Mouse (Mus musculus): ENCODE data around the gene Msrb1.
A peak's percentile ranks its signal among the peaks of the same experiment; 100 is the strongest.
"Not testable (repeated sequence)": the region's sequence is repeated elsewhere in the genome, so short reads cannot be mapped to it uniquely, and the experiment has no call there.

The Msrb1 gene

GRCm38 (mm10) chr17:24736330-24737051, at the start of gene Msrb1:
Gene Msrb1, plus strand, starts transcription at chr17:24736642.
- DNase-seq (ENCODE audit: low read depth, low spot score), result peak; percentile 98

- no peak for DNase-seq (ENCODE audit: low read depth, low spot score)
Observed at GRCm38 (mm10) chr17:24687146-24687595, 49.3 kb upstream of the Msrb1 start.

GRCm38 (mm10) chr17:24687599-24687998, 48.8 kb upstream of the Msrb1 start:
- no peak for DNase-seq (ENCODE audit: low read depth, low spot score)

GRCm38 (mm10) chr17:24689251-24690081, 47.0 kb upstream of the Msrb1 start, which contains the start of gene Syngr3:
Gene Syngr3, minus strand, starts transcription at chr17:24689955.
- no peak for DNase-seq (ENCODE audit: low read depth, low spot score)

- DNase-seq (ENCODE audit: low read depth, low spot score), result no peak
Observed at GRCm38 (mm10) chr17:24692385-24692784, 44.1 kb upstream of the Msrb1 start.

GRCm38 (mm10) chr17:24695326-24696010, 41.0 kb upstream of the Msrb1 start:
- DNase-seq (ENCODE audit: low read depth, low spot score), result no peak

- DNase-seq (ENCODE audit: low read depth, low spot score), result peak; percentile 79
Observed at GRCm38 (mm10) chr17:24696011-24696697, 40.3 kb upstream of the Msrb1 start, which contains the start of the genes Gfer and Noxo1. Gene Gfer, minus strand, starts transcription at chr17:24696156. Gene Noxo1, plus strand, starts transcription at chr17:24696234.

- DNase-seq (ENCODE audit: low read depth, low spot score), result no peak
Observed at GRCm38 (mm10) chr17:24697985-24698384, 38.5 kb upstream of the Msrb1 start.

- DNase-seq (ENCODE audit: low read depth, low spot score), result no peak
Observed at GRCm38 (mm10) chr17:24698715-24699114, 37.7 kb upstream of the Msrb1 start.

- DNase-seq (ENCODE audit: low read depth, low spot score), result no peak
Observed at GRCm38 (mm10) chr17:24699473-24699872, 37.0 kb upstream of the Msrb1 start.

GRCm38 (mm10) chr17:24701251-24701650, 35.2 kb upstream of the Msrb1 start:
- no peak for DNase-seq (ENCODE audit: low read depth, low spot score)

GRCm38 (mm10) chr17:24705821-24706220, 30.6 kb upstream of the Msrb1 start:
- DNase-seq (ENCODE audit: low read depth, low spot score), result no peak

GRCm38 (mm10) chr17:24706982-24707800, 29.3 kb upstream of the Msrb1 start, which contains the start of gene Tbl3:
Gene Tbl3, minus strand, starts transcription at chr17:24707660.
- DNase-seq (ENCODE audit: low read depth, low spot score), result peak; percentile 92

- DNase-seq (ENCODE audit: low read depth, low spot score), result no peak
Observed at GRCm38 (mm10) chr17:24707801-24708425, 28.5 kb upstream of the Msrb1 start.

- DNase-seq (ENCODE audit: low read depth, low spot score), result no peak
Observed at GRCm38 (mm10) chr17:24708646-24709045, 27.8 kb upstream of the Msrb1 start.

GRCm38 (mm10) chr17:24715556-24715955, 20.9 kb upstream of the Msrb1 start:
- DNase-seq (ENCODE audit: low read depth, low spot score), result no peak

GRCm38 (mm10) chr17:24716166-24716682, 20.2 kb upstream of the Msrb1 start:
- DNase-seq (ENCODE audit: low read depth, low spot score), result no peak

- no peak for DNase-seq (ENCODE audit: low read depth, low spot score)
Observed at GRCm38 (mm10) chr17:24717943-24718342, 18.5 kb upstream of the Msrb1 start, which contains the start of the genes Rnf151 and Rps2. Gene Rnf151, minus strand, starts transcription at chr17:24718063. Gene Rps2, plus strand, starts transcription at chr17:24718116.

- not testable (repeated sequence) for DNase-seq (ENCODE audit: low read depth, low spot score)
Observed at GRCm38 (mm10) chr17:24718938-24719337, 17.5 kb upstream of the Msrb1 start.

All from skeletal muscle tissue, adult 2 months (tissue).